Mouse (Mus musculus): ENCODE measurements around the gene Whrn. TPM values are rescaled to one million over a fixed set of nuclear protein-coding genes. Genes with fewer than 3 reads are reported as not detected.
A peak's percentile ranks its signal among the peaks of the same experiment; 100 is the strongest.

Gene Whrn
- polyA plus RNA-seq, 1 experiment from 2014 or later, result 3.8 TPM

GRCm38 (mm10) chr4:63402558-63402957, 93.2 kb downstream of the Whrn start:
- no peak for DNase-seq (ENCODE audit: low spot score)
- Histone ChIP-seq H3K9ac (replicated peaks; ENCODE audit: low read length) (peak overlapping the region; percentile 64), H3K4me3 (ENCODE audit: low read depth, low read length) (peak overlapping the region; percentile 30), H3K4me1 (ENCODE audit: control insufficient read depth, insufficient read depth, low read length) (peaks cover 14% of the 10 kb centered on the region), H3K9me3 (replicated peaks; ENCODE audit: control insufficient read depth, low read length) (no peaks in the 10 kb centered on the region), H3K4me2 (ENCODE audit: low read depth, low read length) (peak overlapping the region; percentile 57), H3K27ac (replicated peaks; ENCODE audit: low read depth, low read length) (peak overlapping the region; percentile 77), H3K27me3 (ENCODE audit: control insufficient read depth, insufficient read depth, low read length) (no peaks in the 10 kb centered on the region), H3K36me3 (replicated peaks; ENCODE audit: control insufficient read depth, insufficient read depth, low read depth, low read length) (no peaks in the 10 kb centered on the region)
- WGBS, result 58% methylated on average over 6 of the region's 6 CpGs
- ATAC-seq (replicated peaks; ENCODE audit: insufficient number of reproducible peaks, low FRiP score, low TSS enrichment, low read depth), result no peak; the same call in 1 of the 2 replicates

GRCm38 (mm10) chr4:63402056-63402455, 93.7 kb downstream of the Whrn start:
- Histone ChIP-seq H3K27me3 (ENCODE audit: control insufficient read depth, insufficient read depth, low read length) (no peaks in the 10 kb centered on the region), H3K9me3 (replicated peaks; ENCODE audit: control insufficient read depth, low read length) (no peaks in the 10 kb centered on the region), H3K36me3 (replicated peaks; ENCODE audit: control insufficient read depth, insufficient read depth, low read depth, low read length) (no peaks in the 10 kb centered on the region), H3K4me3 (ENCODE audit: low read depth, low read length) (no peak overlapping the region), H3K9ac (replicated peaks; ENCODE audit: low read length) (peak overlapping the region; percentile 64; the same call in 1 of the 2 replicates), H3K27ac (replicated peaks; ENCODE audit: low read depth, low read length) (no peak overlapping the region), H3K4me2 (ENCODE audit: low read depth, low read length) (peak overlapping the region; percentile 57), H3K4me1 (ENCODE audit: control insufficient read depth, insufficient read depth, low read length) (peaks cover 14% of the 10 kb centered on the region)
- 92% methylated on average over 10 of the region's 10 CpGs for WGBS
- ATAC-seq (replicated peaks; ENCODE audit: insufficient number of reproducible peaks, low FRiP score, low TSS enrichment, low read depth) (no peak), DNase-seq (ENCODE audit: low spot score) (no peak)

DNA sequence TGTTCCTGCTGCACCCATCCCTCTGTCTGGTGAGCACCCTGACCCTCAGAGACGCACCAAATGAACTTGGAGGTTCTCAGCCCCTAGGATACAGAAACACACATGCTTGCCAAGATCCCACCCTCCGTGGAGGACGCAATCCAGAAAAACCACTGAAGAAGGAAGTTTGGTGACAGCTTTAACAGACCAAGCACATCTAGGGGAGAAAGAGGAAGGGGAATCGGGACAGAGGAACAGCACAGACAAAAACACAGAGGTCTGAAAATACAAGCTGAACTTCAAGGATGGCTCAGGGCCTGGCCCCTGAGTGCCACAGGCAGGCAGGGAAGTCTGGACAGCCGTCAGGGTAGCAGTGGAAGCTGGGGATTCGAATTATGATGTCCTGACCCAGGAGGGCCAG, 94.2 kb downstream of the Whrn start:
- Histone ChIP-seq H3K27ac (replicated peaks; ENCODE audit: low read depth, low read length) (no peak overlapping the region), H3K27me3 (ENCODE audit: control insufficient read depth, insufficient read depth, low read length) (no peaks in the 10 kb centered on the region), H3K4me3 (ENCODE audit: low read depth, low read length) (no peak overlapping the region), H3K36me3 (replicated peaks; ENCODE audit: control insufficient read depth, insufficient read depth, low read depth, low read length) (no peaks in the 10 kb centered on the region), H3K4me1 (ENCODE audit: control insufficient read depth, insufficient read depth, low read length) (peaks cover 14% of the 10 kb centered on the region), H3K9ac (replicated peaks; ENCODE audit: low read length) (peak overlapping the region; percentile 5; the same call in 1 of the 2 replicates), H3K4me2 (ENCODE audit: low read depth, low read length) (no peak overlapping the region), H3K9me3 (replicated peaks; ENCODE audit: control insufficient read depth, low read length) (no peaks in the 10 kb centered on the region)
- ATAC-seq (replicated peaks; ENCODE audit: insufficient number of reproducible peaks, low FRiP score, low TSS enrichment, low read depth) (no peak), DNase-seq (ENCODE audit: low spot score) (no peak)
- 81% methylated on average over 6 of the region's 6 CpGs for WGBS

- no peaks in the 10 kb centered on the region for H3K36me3 ChIP-seq (replicated peaks; ENCODE audit: control insufficient read depth, insufficient read depth, low read depth, low read length)
- no peaks in the 10 kb centered on the region for H3K27me3 ChIP-seq (ENCODE audit: control insufficient read depth, insufficient read depth, low read length)
- 90% methylated on average over 18 of the region's 18 CpGs for WGBS
- no peaks in the 10 kb centered on the region for H3K9me3 ChIP-seq (replicated peaks; ENCODE audit: control insufficient read depth, low read length)
- no peak overlapping the region for H3K27ac ChIP-seq (replicated peaks; ENCODE audit: low read depth, low read length)
- no peak overlapping the region for H3K9ac ChIP-seq (replicated peaks; ENCODE audit: low read length)
- no peak overlapping the region for H3K4me3 ChIP-seq (ENCODE audit: low read depth, low read length)
- DNase-seq (ENCODE audit: low spot score) (no peak), ATAC-seq (replicated peaks; ENCODE audit: insufficient number of reproducible peaks, low FRiP score, low TSS enrichment, low read depth) (no peak)
- peaks cover 14% of the 10 kb centered on the region for H3K4me1 ChIP-seq (ENCODE audit: control insufficient read depth, insufficient read depth, low read length)
- H3K4me2 ChIP-seq (ENCODE audit: low read depth, low read length), result no peak overlapping the region
Observed at GRCm38 (mm10) chr4:63400541-63401306, 95.1 kb downstream of the Whrn start.

GRCm38 (mm10) chr4:63399691-63400270, 96.0 kb downstream of the Whrn start:
- H3K4me2 ChIP-seq (ENCODE audit: low read depth, low read length), result no peak overlapping the region
- 60% methylated on average over 8 of the region's 8 CpGs for WGBS
- DNase-seq (ENCODE audit: low spot score) (no peak), ATAC-seq (replicated peaks; ENCODE audit: insufficient number of reproducible peaks, low FRiP score, low TSS enrichment, low read depth) (no peak)
- H3K27me3 ChIP-seq (ENCODE audit: control insufficient read depth, insufficient read depth, low read length), result no peaks in the 10 kb centered on the region
- no peaks in the 10 kb centered on the region for H3K9me3 ChIP-seq (replicated peaks; ENCODE audit: control insufficient read depth, low read length)
- H3K4me3 ChIP-seq (ENCODE audit: low read depth, low read length), result no peak overlapping the region
- no peaks in the 10 kb centered on the region; the same call in 1 of the 2 replicates for H3K36me3 ChIP-seq (replicated peaks; ENCODE audit: control insufficient read depth, insufficient read depth, low read depth, low read length)
- H3K27ac ChIP-seq (replicated peaks; ENCODE audit: low read depth, low read length), result 0 out of 2 replicates have a peak overlapping the region, but pooled peaks have one; percentile 54
- H3K9ac ChIP-seq (replicated peaks; ENCODE audit: low read length), result no peak overlapping the region
- H3K4me1 ChIP-seq (ENCODE audit: control insufficient read depth, insufficient read depth, low read length), result peaks cover 14% of the 10 kb centered on the region

- ATAC-seq (replicated peaks; ENCODE audit: insufficient number of reproducible peaks, low FRiP score, low TSS enrichment, low read depth), result no peak
- no peak overlapping the region for H3K4me2 ChIP-seq (ENCODE audit: low read depth, low read length)
- no peaks in the 10 kb centered on the region for H3K9me3 ChIP-seq (replicated peaks; ENCODE audit: control insufficient read depth, low read length)
- H3K4me3 ChIP-seq (ENCODE audit: low read depth, low read length), result no peak overlapping the region
- H3K36me3 ChIP-seq (replicated peaks; ENCODE audit: control insufficient read depth, insufficient read depth, low read depth, low read length), result peaks cover 4% of the 10 kb centered on the region; the same call in 1 of the 2 replicates
- H3K4me1 ChIP-seq (ENCODE audit: control insufficient read depth, insufficient read depth, low read length), result peaks cover 8% of the 10 kb centered on the region
- H3K27me3 ChIP-seq (ENCODE audit: control insufficient read depth, insufficient read depth, low read length), result no peaks in the 10 kb centered on the region
- DNase-seq (ENCODE audit: low spot score), result no peak
- no peak overlapping the region for H3K9ac ChIP-seq (replicated peaks; ENCODE audit: low read length)
- H3K27ac ChIP-seq (replicated peaks; ENCODE audit: low read depth, low read length), result 0 out of 2 replicates have a peak overlapping the region, but pooled peaks have one; percentile 54
- 58% methylated on average over 11 of the region's 11 CpGs for WGBS
Observed at GRCm38 (mm10) chr4:63398854-63399609, 96.8 kb downstream of the Whrn start.

- no peak for DNase-seq (ENCODE audit: low spot score)
- no peaks in the 10 kb centered on the region for H3K9me3 ChIP-seq (replicated peaks; ENCODE audit: control insufficient read depth, low read length)
- no peak overlapping the region for H3K4me2 ChIP-seq (ENCODE audit: low read depth, low read length)
- H3K27me3 ChIP-seq (ENCODE audit: control insufficient read depth, insufficient read depth, low read length), result no peaks in the 10 kb centered on the region
- H3K27ac ChIP-seq (replicated peaks; ENCODE audit: low read depth, low read length), result no peak overlapping the region
- H3K9ac ChIP-seq (replicated peaks; ENCODE audit: low read length), result no peak overlapping the region
- WGBS, result 86% methylated on average over 10 of the region's 10 CpGs
- peaks cover 7% of the 10 kb centered on the region; the same call in 1 of the 2 replicates for H3K36me3 ChIP-seq (replicated peaks; ENCODE audit: control insufficient read depth, insufficient read depth, low read depth, low read length)
- peaks cover 6% of the 10 kb centered on the region for H3K4me1 ChIP-seq (ENCODE audit: control insufficient read depth, insufficient read depth, low read length)
- ATAC-seq (replicated peaks; ENCODE audit: insufficient number of reproducible peaks, low FRiP score, low TSS enrichment, low read depth), result no peak
- H3K4me3 ChIP-seq (ENCODE audit: low read depth, low read length), result no peak overlapping the region
Observed at GRCm38 (mm10) chr4:63397981-63398537, 97.7 kb downstream of the Whrn start.
